Mouse (Mus musculus): ENCODE measurements at regions not wholly inside any gene's neighbourhood (a gene's known extent, or its start where the extent isn't known, plus 50 kb on each side); places are given as distances from the start of the nearest gene placed in this dataset.
A peak's percentile ranks its signal among the peaks of the same experiment; 100 is the strongest.

DNA sequence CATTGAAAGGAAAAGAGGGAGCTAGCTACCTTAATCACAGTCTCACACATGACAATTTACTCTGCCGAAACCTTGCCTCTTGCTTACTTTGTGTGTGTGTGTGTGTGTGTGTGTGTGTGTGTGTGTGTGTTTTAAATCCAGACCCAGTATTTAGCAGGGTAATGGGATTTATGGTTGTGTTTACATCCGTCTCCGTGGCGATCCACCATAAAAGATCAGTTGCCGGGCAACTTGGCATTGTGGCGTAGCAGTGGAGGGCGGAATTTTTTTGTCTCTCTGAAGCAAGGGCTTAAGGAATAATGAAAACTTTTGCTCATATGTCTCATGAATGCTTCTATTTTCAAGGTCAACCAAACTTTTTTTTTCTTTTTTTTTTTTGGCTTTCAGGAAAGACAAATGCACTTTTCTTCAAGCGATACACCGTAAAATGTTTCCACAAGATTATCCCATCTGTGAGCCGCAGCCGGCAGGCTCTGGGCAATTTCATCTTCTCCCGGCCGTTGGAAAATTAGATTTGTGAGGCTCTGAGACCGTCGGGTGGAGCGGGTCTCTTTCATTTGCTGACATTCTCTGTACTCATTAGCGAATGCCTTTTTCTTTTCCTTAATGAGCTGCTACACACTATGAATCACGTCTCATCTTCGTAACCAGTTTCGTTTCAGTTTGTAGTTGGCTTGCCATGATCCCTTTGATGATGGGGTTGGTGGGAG is 53.9 kb upstream of the Ptch1 start:
- WGBS = 11% methylated on average over 20 of the region's 20 CpGs
- Histone ChIP-seq H3K27me3 (ENCODE audit: control insufficient read depth, insufficient read depth, low read length) (no peaks in the 10 kb centered on the region), H3K4me1 (ENCODE audit: control insufficient read depth, insufficient read depth, low read length) (no peaks in the 10 kb centered on the region), H3K4me3 (replicated peaks; ENCODE audit: insufficient read depth, low read depth, low read length) (peak overlapping the region; percentile 49), H3K27ac (ENCODE audit: insufficient read depth, low read length) (no peak overlapping the region)
- no peak for TF ChIP-seq POLR2A (IDR thresholded peaks at IDR 0.05; ENCODE audit: borderline replicate concordance, insufficient read depth, low read length)
- no peak for TF ChIP-seq CTCF (IDR thresholded peaks at IDR 0.05; ENCODE audit: borderline replicate concordance, insufficient read depth, low read depth, low read length)
- DNase-seq = peak in 1 of 2 experiments; percentile 8

DNA sequence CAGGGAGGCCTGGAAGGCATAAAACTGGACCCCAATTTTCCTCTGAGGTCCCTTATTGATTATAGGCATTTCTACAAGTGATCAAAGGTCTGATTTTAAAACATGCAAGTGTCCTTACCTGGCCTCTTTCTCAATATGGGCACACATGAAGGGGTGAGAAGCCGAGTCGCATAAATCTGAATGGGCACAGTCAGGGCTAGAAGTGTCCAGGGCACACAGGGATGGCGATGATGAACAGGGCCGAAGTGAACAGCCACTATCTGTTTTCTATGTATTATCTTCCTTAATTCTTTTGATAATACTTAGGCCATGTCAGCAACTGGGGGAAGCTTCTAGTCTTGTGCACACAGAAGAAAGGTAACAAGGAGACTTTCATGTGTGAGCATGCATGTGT is 54.5 kb upstream of the Ptch1 start:
- peak overlapping the region; percentile 6 for H3K4me3 ChIP-seq (replicated peaks; ENCODE audit: insufficient read depth, low read depth, low read length)

DNA sequence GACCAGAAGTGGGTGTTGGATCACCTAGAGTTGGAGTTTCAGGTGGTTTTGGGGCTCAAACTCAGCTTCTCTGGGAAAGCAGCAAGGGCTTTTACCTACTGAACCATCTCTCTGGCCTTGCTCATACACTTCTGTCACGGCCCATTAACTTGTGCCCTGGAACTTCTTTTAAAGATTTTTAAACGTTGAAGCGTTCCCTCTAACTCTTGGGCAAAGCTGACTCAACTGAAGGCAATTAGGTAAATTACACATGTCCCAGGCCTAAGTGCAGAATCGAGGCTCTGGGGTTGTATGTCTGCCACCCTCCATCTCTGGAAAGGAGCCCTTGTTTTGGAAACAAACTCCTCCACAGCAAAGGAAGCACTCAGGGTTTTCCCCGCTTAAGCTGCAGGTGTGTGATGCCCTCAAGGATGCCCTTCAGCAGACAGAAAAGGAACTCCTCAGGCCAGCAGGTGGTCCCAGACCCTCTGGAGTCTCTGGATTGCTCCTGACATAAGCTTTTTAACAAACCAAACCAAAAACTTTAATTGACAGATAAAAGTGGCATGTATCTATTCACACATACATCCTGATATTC is 58.5 kb upstream of the Ptch1 start:
- Histone ChIP-seq H3K27me3 (ENCODE audit: control insufficient read depth, insufficient read depth, low read length) (no peaks in the 10 kb centered on the region; the same call in 1 of the 2 replicates), H3K4me3 (replicated peaks; ENCODE audit: insufficient read depth, low read depth, low read length) (no peak overlapping the region), H3K27ac (ENCODE audit: insufficient read depth, low read length) (no peak overlapping the region), H3K4me1 (ENCODE audit: control insufficient read depth, insufficient read depth, low read length) (no peaks in the 10 kb centered on the region)
- no peak for DNase-seq
- WGBS = 60% methylated on average over 5 of the region's 5 CpGs
- TF ChIP-seq CTCF (IDR thresholded peaks at IDR 0.05; ENCODE audit: borderline replicate concordance, insufficient read depth, low read depth, low read length) (no peak), POLR2A (IDR thresholded peaks at IDR 0.05; ENCODE audit: borderline replicate concordance, insufficient read depth, low read length) (no peak)

More for the DNA sequence above, 54.5 kb upstream of the Ptch1 start:
- no peak for DNase-seq
- Histone ChIP-seq H3K27ac (ENCODE audit: insufficient read depth, low read length) (no peak overlapping the region), H3K4me1 (ENCODE audit: control insufficient read depth, insufficient read depth, low read length) (no peaks in the 10 kb centered on the region), H3K27me3 (ENCODE audit: control insufficient read depth, insufficient read depth, low read length) (no peaks in the 10 kb centered on the region)
- 79% methylated on average over 4 of the region's 4 CpGs for WGBS
- TF ChIP-seq CTCF (IDR thresholded peaks at IDR 0.05; ENCODE audit: borderline replicate concordance, insufficient read depth, low read depth, low read length) (no peak), POLR2A (IDR thresholded peaks at IDR 0.05; ENCODE audit: borderline replicate concordance, insufficient read depth, low read length) (no peak)

DNA sequence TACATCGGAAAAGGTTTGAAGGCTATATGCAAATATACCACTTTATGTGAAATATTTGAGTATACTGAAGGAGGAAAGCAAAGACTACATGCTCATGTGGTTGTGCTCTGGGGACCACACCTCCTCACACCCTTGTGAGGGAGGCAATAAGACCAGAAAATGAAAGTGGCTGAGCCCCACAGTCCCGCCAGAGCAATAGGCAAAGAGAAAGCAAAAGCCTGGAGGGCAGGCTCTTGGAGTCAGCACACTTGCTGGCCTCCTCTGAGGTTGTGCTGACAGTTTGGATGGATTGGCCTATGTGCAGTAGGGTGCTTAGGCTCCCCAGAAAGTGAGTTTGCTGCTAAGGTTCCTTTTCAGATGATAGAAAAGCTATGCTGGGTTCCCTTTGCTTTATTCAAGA is 60.9 kb upstream of the Ptch1 start:
- DNase-seq = no peak
- Histone ChIP-seq H3K27ac (ENCODE audit: insufficient read depth, low read length) (no peak overlapping the region), H3K4me3 (replicated peaks; ENCODE audit: insufficient read depth, low read depth, low read length) (no peak overlapping the region), H3K4me1 (ENCODE audit: control insufficient read depth, insufficient read depth, low read length) (no peaks in the 10 kb centered on the region), H3K27me3 (ENCODE audit: control insufficient read depth, insufficient read depth, low read length) (no peaks in the 10 kb centered on the region; the same call in 1 of the 2 replicates)
- no peak for TF ChIP-seq POLR2A (IDR thresholded peaks at IDR 0.05; ENCODE audit: borderline replicate concordance, insufficient read depth, low read length)
- no peak for TF ChIP-seq CTCF (IDR thresholded peaks at IDR 0.05; ENCODE audit: borderline replicate concordance, insufficient read depth, low read depth, low read length)
- WGBS = 97% methylated on average over 2 of the region's 2 CpGs

DNA sequence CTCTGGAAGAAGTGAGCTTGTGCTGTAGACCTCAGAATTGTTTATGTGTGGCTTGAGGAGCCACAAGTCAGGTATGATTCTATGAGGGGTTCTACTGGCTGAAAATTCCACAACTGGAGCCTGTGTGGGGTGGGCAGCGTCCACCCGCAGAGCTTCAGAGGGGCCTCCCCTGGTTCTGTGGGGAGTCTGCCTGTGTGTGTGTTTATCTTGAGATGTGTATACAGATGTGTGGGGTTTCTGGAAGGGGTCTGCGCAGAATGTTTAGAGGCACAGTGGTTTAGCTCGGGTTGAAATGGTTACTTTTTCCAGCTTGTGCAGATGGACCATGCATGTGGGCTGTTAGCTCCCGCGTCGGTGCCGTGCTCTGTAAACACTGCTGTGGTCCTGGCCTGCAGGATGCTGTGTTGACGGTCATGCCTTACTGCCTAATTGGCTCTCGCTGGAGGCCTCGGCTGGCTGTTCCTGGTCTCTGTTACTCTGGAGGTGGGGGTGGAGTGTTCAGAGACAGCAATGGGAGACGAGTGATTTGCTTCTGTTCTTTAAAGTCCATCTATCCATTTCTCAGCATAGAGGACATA is 68.3 kb upstream of the Ptch1 start:
- no peak overlapping the region for H3K4me3 ChIP-seq (replicated peaks; ENCODE audit: insufficient read depth, low read depth, low read length)
- no peak for DNase-seq
- H3K4me1 ChIP-seq (ENCODE audit: control insufficient read depth, insufficient read depth, low read length) = peaks cover 10% of the 10 kb centered on the region
- 51% methylated on average over 12 of the region's 12 CpGs for WGBS
- TF ChIP-seq POLR2A (IDR thresholded peaks at IDR 0.05; ENCODE audit: borderline replicate concordance, insufficient read depth, low read length) = no peak
- TF ChIP-seq CTCF (IDR thresholded peaks at IDR 0.05; ENCODE audit: borderline replicate concordance, insufficient read depth, low read depth, low read length) = no peak
- H3K27ac ChIP-seq (ENCODE audit: insufficient read depth, low read length) = no peak overlapping the region
- H3K27me3 ChIP-seq (ENCODE audit: control insufficient read depth, insufficient read depth, low read length) = no peaks in the 10 kb centered on the region

DNA sequence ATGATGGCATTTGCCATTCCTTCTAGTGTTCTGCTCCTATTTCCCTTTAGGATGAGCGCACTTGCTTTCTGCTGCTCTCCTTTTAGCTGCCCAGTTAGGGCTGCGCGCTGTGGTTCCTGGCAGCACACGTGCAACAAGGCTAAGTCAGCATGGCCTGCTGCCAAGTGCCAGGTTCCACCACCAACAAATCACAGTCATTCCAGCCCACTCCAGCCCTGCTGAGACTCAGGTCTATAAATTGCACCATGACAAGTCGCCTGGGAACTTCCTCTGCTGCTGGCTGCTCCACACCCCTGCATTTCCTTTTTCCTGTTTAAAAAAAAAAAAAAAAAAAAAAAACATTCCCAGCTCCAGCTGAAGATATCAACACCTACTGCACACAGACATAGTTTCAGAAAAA is 69.2 kb upstream of the Ptch1 start:
- WGBS = 8% methylated on average over 5 of the region's 5 CpGs
- Histone ChIP-seq H3K4me3 (replicated peaks; ENCODE audit: insufficient read depth, low read depth, low read length) (no peak overlapping the region), H3K27me3 (ENCODE audit: control insufficient read depth, insufficient read depth, low read length) (no peaks in the 10 kb centered on the region), H3K27ac (ENCODE audit: insufficient read depth, low read length) (no peak overlapping the region), H3K4me1 (ENCODE audit: control insufficient read depth, insufficient read depth, low read length) (peaks cover 10% of the 10 kb centered on the region)
- peak; percentile 47 to 71 for DNase-seq
- TF ChIP-seq CTCF (IDR thresholded peaks at IDR 0.05; ENCODE audit: borderline replicate concordance, insufficient read depth, low read depth, low read length) (no peak), POLR2A (IDR thresholded peaks at IDR 0.05; ENCODE audit: borderline replicate concordance, insufficient read depth, low read length) (no peak)

DNA sequence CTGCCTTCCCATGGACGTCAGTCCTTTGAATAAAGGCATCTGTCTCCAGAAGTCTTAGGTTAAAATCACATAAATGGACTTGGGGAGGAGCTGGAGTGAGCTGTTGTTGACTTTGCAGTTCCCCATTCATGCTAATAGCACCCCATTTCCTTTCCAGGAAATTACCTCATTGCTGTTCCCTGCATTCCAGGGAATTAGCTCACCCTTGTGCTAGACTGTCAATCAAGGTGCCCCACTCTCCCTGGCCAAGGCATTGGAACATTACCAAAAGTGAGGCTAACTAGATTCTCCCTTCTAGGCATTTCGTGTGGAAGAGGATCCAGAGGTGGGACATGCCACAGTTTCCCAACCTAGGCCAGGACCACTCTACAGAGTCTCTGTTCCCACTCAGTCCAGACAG is 70.0 kb upstream of the Ptch1 start:
- no peak for TF ChIP-seq CTCF (IDR thresholded peaks at IDR 0.05; ENCODE audit: borderline replicate concordance, insufficient read depth, low read depth, low read length)
- TF ChIP-seq POLR2A (IDR thresholded peaks at IDR 0.05; ENCODE audit: borderline replicate concordance, insufficient read depth, low read length) = no peak
- Histone ChIP-seq H3K4me1 (ENCODE audit: control insufficient read depth, insufficient read depth, low read length) (peaks cover 10% of the 10 kb centered on the region), H3K27me3 (ENCODE audit: control insufficient read depth, insufficient read depth, low read length) (no peaks in the 10 kb centered on the region), H3K27ac (ENCODE audit: insufficient read depth, low read length) (no peak overlapping the region), H3K4me3 (replicated peaks; ENCODE audit: insufficient read depth, low read depth, low read length) (no peak overlapping the region)
- no peak for DNase-seq
- WGBS = 45% methylated on average over 2 of the region's 2 CpGs

DNA sequence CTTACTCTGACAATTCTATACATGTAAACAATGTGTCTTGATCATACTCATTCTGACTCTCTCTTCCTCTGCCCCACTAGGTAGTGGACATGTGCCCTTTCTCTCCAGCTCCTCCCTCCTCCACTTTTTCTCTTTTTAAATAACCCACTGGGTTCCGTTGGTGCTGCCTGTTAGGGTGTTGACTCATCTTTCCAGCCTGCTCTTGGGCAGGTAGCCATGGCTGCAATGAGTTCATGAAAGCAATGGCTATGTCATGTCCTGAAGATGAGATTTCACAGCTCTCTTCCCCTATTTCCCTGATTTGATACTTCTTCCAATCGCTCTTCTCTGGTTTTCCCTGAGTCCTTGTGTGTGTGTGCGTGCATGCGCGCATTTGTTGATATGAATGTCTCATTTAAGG is 70.9 kb upstream of the Ptch1 start:
- TF ChIP-seq POLR2A (IDR thresholded peaks at IDR 0.05; ENCODE audit: borderline replicate concordance, insufficient read depth, low read length) = no peak
- 84% methylated on average over 5 of the region's 5 CpGs for WGBS
- no peaks in the 10 kb centered on the region for H3K27me3 ChIP-seq (ENCODE audit: control insufficient read depth, insufficient read depth, low read length)
- H3K4me3 ChIP-seq (replicated peaks; ENCODE audit: insufficient read depth, low read depth, low read length) = no peak overlapping the region
- H3K4me1 ChIP-seq (ENCODE audit: control insufficient read depth, insufficient read depth, low read length) = peaks cover 10% of the 10 kb centered on the region
- no peak overlapping the region for H3K27ac ChIP-seq (ENCODE audit: insufficient read depth, low read length)
- peak in 1 of 2 experiments; percentile 6 for DNase-seq
